Mouse (Mus musculus) layer of hippocampus, postnatal 36 days (tissue): Measurements from ENCODE around the gene Hist1h4h. TPM values are rescaled to one million over a fixed set of nuclear protein-coding genes. Genes with fewer than 3 reads are reported as not detected.

Source experiments
- DNase-seq, 2 experiments: peaks; one replicate each; pipeline ENCODE4 v3.0.0; 2022
- total RNA-seq, 2 experiments: library from RNA; stranded (reverse); gene quantifications; 2 replicates each; pipeline ENCODE4 v1.2.3; 2021

The Hist1h4h gene
- total RNA-seq, result 100 to 1,000 TPM; 363 to 377 TPM

DNA sequence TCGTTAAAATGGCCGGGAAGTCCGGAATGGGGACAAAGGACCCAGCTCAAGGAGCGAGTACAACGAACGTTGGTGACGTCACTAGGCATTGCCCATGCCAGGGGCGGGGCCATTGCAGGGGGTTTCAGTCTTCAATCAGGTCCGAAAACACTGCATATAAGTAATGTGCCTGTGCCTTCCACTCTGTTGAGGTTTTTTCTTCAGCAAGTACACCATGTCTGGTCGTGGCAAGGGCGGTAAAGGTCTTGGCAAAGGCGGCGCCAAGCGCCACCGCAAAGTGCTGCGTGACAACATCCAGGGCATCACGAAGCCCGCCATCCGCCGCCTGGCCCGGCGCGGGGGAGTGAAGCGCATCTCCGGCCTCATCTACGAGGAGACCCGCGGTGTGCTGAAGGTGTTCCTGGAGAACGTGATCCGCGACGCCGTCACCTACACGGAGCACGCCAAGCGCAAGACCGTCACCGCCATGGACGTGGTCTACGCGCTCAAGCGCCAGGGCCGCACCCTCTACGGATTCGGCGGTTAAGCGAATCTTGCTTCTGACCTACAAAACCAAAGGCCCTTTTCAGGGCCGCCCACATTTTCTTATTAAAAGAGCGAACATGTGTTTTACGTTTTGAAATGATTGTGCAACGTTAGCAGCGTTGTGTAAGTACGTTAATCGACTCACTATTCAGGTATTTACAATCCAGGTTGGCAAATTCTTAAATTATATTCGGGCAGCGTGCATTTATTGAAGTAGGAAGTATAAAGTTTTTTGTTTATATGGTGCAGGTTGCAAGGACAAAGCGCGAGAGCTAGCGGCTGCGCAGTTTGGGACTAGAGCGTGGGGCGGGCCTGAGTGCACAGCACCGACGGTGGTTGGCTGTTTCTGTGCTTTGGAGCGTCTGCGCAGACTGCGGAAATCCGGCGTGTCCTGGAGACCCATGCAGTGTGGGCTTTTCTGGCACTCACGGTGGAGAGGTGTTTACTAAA, at the start of gene Hist1h4h:
TSS of gene Hist1h4h (plus strand) at position 150 of the 975 bp plus-strand sequence.
- peak; percentile 96 for DNase-seq

DNA sequence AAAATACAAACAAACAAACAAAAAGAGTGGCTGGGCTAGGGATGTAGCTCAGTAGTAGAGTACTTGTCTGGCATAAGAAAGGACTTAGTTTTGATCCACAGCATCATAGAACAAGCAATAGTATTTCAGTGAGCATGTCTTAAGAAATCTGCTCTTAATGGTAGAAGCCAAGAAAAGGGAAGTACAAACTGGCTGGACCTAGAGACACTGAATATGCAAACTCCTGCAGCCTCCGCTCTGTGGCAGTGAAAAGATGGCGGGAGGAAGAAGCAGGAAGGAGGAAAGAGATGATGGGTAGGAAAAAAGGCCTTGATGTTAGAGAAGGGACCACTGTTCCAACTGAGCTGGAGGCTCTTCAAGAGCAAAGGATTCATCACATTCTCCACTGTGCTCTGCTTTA, 47.7 kb upstream of the Hist1h4h start:
- no peak for DNase-seq

DNA sequence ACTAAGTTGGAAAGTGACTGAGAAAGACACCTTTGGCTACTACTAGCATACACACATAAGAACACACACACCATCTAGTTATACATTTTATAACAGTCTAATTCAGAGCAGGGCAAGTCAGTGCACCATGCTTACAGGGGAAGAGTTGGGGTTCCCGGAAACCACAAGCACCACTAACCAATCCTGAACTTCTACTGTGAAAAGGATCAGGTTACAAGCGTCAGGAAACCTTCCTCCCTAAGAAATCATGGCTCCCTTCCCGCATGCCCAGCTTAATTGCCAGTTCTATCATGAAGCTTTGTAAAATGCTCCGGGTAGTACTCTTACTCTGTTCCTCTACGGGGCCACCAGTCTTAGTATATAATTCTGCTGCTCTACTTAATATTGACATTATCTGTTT, 45.6 kb upstream of the Hist1h4h start:
- no peak for DNase-seq

DNA sequence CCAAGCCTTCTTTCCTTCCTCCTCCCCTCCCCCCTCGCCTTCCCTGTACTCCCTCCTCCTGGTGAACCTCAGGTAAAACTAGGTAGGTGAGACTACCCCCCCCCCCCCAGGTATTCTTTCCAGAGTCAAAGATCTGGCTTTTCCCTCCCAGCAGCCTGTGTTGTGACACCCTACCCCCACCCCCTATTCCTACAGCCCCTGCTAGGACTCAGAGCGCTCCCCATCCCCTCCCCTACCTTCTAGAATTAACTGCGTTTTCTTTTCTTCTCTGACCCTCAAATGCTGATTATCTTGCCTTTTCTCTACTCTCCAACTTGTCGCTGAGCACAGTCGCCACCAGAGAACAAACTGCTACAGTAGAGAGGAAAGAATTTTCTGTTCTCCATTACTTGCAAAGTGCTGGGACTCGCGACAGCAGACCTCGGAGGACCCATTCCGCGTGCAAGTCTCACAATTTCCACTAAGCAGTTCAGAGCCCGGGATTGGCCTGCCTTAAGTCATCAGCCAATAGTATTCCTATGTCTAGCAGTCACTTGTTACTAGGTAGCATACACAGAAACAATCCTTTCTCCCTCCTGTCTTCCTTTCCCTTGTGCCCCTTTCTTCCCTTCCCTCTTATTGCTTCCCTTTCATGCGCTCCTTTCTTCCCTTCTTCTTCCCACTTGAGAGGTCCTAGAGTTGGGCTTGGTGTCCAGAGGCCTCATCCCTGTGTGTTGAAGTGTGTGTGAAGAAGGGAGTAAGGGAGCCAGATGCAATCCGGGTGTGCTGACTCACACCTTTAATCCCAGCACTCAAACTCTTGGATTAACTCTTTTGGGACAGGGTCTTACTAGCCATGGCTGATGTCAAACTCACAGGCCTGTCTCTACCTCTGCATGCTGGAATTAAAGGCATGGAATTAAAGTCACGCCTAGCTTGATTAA, 42.2 kb upstream of the Hist1h4h start, which contains the start of gene Btn2a2:
TSS of gene Btn2a2 (minus strand) at position 458 of the 923 bp plus-strand sequence.
- DNase-seq, result peak; percentile 51 to 60

DNA sequence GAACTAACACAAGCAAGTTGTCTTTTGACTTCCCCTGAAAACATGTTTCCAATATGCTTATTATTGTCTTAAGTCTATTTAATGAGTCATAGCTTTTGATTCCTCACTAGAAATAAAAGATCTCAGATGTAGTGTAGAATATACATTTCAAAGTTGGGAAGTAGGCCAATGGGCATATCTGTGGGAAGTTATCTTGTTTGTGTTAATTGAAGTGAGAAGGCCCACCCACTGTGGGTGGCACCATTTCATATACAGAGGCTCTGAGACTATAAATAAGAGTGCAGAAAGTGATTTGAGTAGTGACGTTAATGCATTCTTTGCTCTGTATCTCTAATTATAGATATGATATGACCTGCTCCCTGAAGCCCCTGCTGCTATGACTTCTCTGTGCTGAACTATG, 40.0 kb upstream of the Hist1h4h start:
- no peak for DNase-seq

GRCm38 (mm10) chr13:23491263-23491662, 39.6 kb upstream of the Hist1h4h start:
- DNase-seq, result no peak

- no peak for DNase-seq
Measured at GRCm38 (mm10) chr13:23491990-23492389, 38.9 kb upstream of the Hist1h4h start.

DNA sequence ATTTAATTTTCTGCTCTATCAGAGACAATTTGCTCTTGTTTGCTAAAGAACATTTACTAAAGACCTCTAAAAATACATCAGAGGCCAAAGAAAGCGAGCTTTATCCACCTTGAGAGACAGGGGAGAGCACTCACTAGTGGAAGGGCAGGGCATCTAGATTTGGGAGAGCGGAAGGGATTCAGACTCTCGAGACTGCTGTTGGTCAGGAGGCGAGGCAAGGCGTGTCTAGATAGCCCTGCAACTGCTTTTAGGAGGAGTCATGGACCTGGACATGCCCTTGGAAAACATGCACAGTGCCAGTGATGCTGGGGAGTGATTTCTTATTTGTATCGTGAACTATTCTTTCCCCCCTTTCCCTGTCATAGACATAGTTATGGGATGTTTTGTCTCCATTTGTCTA, 35.3 kb upstream of the Hist1h4h start:
- no peak for DNase-seq

- peak; percentile 42 to 62 for DNase-seq
Measured at GRCm38 (mm10) chr13:23497656-23498321, 33.1 kb upstream of the Hist1h4h start.

- no peak for DNase-seq
Measured at GRCm38 (mm10) chr13:23498653-23499052, 32.2 kb upstream of the Hist1h4h start.

DNA sequence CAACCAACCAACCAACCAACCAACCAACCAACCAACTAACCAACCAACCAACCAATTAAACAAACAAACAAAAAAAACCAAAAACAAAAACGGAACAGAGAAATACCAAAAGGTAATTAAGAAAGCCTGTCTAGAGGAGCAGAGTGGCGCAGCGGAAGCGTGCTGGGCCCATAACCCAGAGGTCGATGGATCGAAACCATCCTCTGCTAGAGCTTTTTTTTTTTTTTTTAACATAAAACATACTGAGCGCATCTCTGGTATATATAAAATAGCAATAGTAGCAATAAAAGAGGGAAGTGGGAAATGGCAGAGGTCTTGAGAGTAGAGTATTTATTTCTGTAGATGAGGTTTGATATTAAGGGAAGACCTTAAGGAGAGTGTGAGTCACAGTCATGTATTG, 30.9 kb upstream of the Hist1h4h start:
- no peak for DNase-seq

DNA sequence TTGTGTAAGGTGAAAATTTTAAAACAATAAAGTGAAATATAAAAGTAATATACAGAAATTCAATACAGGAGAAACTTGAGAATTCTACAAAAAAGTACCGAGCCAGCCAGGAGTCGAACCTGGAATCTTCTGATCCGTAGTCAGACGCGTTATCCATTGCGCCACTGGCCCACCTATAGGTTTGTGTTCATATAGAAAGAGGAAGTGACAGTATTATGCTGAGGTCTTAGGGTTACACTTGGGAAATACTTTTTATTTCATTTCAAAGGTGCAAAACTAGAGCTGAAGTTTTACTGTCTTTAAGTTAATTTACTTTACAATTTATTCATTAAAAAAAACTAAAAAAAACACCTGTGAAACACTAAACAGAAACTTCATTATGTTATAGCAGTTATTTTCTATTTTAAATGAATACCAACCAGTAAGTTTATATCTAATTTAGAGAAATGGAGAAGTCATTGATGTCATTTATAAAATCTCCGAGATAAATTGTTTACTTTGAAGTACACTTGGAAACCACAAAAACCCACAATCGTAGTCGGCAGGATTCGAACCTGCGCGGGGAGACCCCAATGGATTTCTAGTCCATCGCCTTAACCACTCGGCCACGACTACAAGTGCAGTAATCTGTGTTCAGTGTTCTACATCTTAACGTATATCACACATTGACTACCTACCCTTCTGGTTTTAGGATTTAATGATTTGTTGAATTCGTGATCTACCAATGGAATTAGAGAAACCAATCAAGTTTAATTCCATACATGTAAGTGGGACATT, 30.2 kb upstream of the Hist1h4h start:
- DNase-seq, result peak; percentile 63 to 78

- no peak for DNase-seq
Measured at GRCm38 (mm10) chr13:23501511-23501910, 29.3 kb upstream of the Hist1h4h start.

DNA sequence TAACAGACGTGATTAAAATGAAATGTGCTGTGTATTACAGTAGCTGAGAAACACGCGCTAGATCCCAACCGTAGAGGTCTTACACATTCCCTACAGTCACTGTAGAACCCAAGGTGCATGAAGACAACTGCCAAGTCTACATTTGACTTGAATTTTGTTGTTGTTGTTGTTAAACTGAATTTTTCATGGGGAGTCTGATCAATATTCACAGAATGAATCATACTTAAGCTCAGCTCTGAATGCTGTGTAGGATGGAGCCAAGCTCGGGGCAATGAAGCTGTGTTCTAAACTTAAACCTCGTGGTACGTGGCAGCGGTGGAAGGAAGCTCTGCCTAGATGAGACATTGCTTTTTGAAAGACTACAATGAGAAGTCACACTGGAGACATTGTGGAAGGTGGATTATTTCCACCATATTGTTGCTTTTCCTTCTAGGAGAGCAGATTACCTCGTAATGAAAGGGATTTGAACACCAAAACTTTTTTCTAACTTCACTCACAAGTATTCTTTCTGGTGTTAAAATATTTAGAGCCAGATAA, 28.8 kb upstream of the Hist1h4h start:
- DNase-seq, result no peak

- no peak for DNase-seq
Measured at GRCm38 (mm10) chr13:23502916-23503315, 27.9 kb upstream of the Hist1h4h start.

DNA sequence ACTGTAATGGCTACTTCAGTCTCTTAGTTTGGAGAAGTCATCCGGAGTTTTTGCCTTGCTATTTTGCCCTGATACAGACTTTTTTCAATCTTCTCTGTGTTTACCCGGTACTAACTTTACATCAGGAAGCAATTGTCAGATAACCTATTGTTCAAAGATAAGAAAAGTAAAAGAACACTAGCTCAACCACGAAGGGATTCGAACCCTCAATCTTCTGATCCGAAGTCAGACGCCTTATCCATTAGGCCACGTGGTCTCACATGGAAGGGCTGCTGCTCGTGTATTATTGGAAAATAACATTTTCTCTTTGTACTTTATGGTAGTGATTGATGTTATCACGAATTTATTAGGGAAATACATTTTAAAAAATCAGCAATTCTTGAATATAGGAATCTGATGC, 27.1 kb upstream of the Hist1h4h start:
- peak in 1 of 2 experiments; percentile 44 for DNase-seq

DNA sequence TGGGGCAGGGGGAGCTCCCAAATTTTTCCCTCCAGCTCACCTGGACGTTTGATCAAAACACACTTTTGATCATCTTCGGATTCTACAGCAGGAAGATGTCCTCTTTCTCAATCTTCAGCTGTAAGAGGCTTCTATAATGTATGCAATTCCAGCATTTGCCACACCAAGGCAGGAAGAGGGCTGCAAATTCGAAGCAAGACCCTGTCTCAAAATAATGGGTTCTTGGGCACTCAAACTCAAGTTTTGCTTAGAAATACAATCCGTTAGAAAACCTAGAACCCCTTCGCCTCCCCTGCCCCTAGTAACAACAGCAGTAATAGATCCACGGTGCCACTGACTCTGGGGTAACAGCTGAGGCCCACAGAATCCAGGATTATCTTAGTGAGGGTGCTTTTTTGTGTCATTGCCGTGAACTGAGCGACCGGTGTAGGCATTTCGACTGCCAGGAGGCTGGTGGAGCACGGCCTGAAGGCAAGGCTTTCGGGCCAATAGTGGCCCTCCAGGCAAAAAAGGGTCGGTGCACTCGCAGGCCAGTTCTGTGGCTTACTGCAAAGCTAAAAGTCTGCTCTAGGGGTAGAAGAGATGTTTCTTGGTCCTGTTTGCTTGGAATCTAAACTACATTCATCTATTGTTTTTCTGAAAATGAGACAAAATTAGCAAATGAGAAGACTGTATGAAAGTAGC, 25.0 kb upstream of the Hist1h4h start:
- no peak for DNase-seq

- no peak for DNase-seq
Measured at GRCm38 (mm10) chr13:23506351-23506750, 24.5 kb upstream of the Hist1h4h start.

DNA sequence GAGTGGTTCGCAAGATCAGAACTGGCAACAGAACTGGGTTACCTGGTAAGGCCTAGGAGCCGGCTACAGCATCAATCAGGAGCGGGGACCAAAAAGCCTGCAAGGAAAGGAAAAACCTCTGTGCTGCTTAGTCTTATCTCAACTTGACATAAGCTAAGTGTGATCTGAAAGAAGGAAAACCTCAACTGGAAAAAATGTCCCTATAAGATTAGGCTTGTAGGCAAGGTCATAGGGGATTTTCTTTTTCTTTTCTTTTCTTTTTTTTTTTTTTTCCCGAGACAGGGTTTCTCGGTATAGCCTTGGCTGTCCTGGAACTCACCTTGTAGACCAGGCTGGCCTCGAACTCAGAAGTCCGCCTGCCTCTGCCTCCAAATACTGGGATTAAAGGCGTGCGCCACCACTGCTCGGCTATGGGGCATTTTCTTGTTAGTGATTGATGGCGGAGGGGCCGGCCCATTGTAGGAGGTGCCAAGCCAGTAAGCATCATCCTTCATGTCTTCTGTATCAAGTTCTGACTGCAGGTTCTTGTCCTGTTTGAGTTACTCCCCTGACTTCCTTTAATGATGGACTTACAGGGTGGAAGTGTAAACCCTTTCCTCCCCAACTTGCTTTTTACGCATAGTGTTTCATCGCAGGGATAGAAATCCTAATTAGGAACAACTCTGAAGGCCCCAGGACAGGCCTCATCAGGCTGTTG, 23.9 kb upstream of the Hist1h4h start:
- DNase-seq, result no peak

- no peak for DNase-seq
Measured at GRCm38 (mm10) chr13:23510127-23510526, 20.7 kb upstream of the Hist1h4h start.
